Mouse (Mus musculus): ENCODE measurements around the gene Tomm6.

GRCm38 (mm10) chr17:47688608-47689575 is 706 bp upstream of the Tomm6 start, which contains the start of gene Frs3:
- TF ChIP-seq CTCF (IDR thresholded peaks at IDR 0.05; ENCODE audit: control insufficient read depth, insufficient read depth, insufficient replicate concordance, low read depth, low read length) (no peak), POLR2A (IDR thresholded peaks at IDR 0.05; ENCODE audit: control insufficient read depth, low read depth, low read length) (no peak)
